Mouse (Mus musculus) left cerebral cortex, postnatal 10 days (tissue): ENCODE data around the gene Tha1. TPM values are rescaled to one million over a fixed set of nuclear protein-coding genes. Genes with fewer than 3 reads are reported as not detected.
A peak's percentile ranks its signal among the peaks of the same experiment; 100 is the strongest.

Source experiments
- DNase-seq, 2 experiments: peaks; one replicate each; pipeline ENCODE4 v3.0.0; 2021 to 2022; ENCODE audit warnings: low spot score in 2 of 2, mixed read lengths in 1 of 2; ENCODE audit errors: extremely low spot score in 1 of 2
- intact Hi-C: fragments of 180-260 bp; cut with DNase I; formaldehyde crosslinking; loops from one replicate; pipeline ENCODE4 v1.15.1; 2025
- total RNA-seq, 2 experiments: library from RNA; stranded (reverse); gene quantifications; 2 replicates each; pipeline ENCODE4 v1.2.3; 2021

The Tha1 gene
- 1 to 10 TPM; 3.1 to 4.0 TPM for total RNA-seq

GRCm38 (mm10) chr11:117872861-117873608 lies at the start of gene Tha1:
Gene Tha1 (minus strand): TSS chr11:117873481.
- DNase-seq = peak; percentile 66 to 89
- intact Hi-C loops = loop anchor here (5.0 kb wide), 1 partner anchor 94 kb away; no protein-coding TSS in a partner anchor

GRCm38 (mm10) chr11:117919211-117919610 lies 45.9 kb upstream of the Tha1 start:
- no peak for DNase-seq
- intact Hi-C loops = no loop called here

- intact Hi-C loops = no loop called here
- DNase-seq = no peak
Observed at GRCm38 (mm10) chr11:117918541-117918940, 45.3 kb upstream of the Tha1 start.

GRCm38 (mm10) chr11:117915837-117916236 lies 42.6 kb upstream of the Tha1 start:
- no peak for DNase-seq
- intact Hi-C loops = no loop called here

GRCm38 (mm10) chr11:117915341-117915740 lies 42.1 kb upstream of the Tha1 start:
- DNase-seq = no peak
- intact Hi-C loops = no loop called here

GRCm38 (mm10) chr11:117914531-117914930 lies 41.2 kb upstream of the Tha1 start:
- intact Hi-C loops = loop anchor here (5.0 kb wide), 1 partner anchor 53 kb away; no protein-coding TSS in a partner anchor
- DNase-seq = no peak

GRCm38 (mm10) chr11:117912684-117913352 lies 39.5 kb upstream of the Tha1 start:
- peak; percentile 44 to 87 for DNase-seq
- intact Hi-C loops = loop anchor here (5.0 kb wide), 1 partner anchor 54 kb away; no protein-coding TSS in a partner anchor

GRCm38 (mm10) chr11:117909337-117909736 lies 36.1 kb upstream of the Tha1 start:
- intact Hi-C loops = no loop called here
- DNase-seq = no peak

- no peak for DNase-seq
- intact Hi-C loops = no loop called here
Observed at GRCm38 (mm10) chr11:117904442-117904841, 31.2 kb upstream of the Tha1 start.

GRCm38 (mm10) chr11:117902282-117902681 lies 29.0 kb upstream of the Tha1 start:
- intact Hi-C loops = no loop called here
- no peak for DNase-seq

- no peak for DNase-seq
- intact Hi-C loops = no loop called here
Observed at GRCm38 (mm10) chr11:117896533-117896932, 23.3 kb upstream of the Tha1 start.

GRCm38 (mm10) chr11:117894676-117895075 lies 21.4 kb upstream of the Tha1 start:
- intact Hi-C loops = no loop called here
- DNase-seq = no peak

- intact Hi-C loops = no loop called here
Observed at GRCm38 (mm10) chr11:117892199-117892598, 18.9 kb upstream of the Tha1 start.

GRCm38 (mm10) chr11:117891581-117892175 lies 18.4 kb upstream of the Tha1 start:
- DNase-seq = no peak
- intact Hi-C loops = no loop called here

More at GRCm38 (mm10) chr11:117892199-117892598, 18.9 kb upstream of the Tha1 start:
- DNase-seq = no peak

- intact Hi-C loops = no loop called here
- peak in 1 of 2 experiments; percentile 57 for DNase-seq
Observed at GRCm38 (mm10) chr11:117890519-117891282, 17.4 kb upstream of the Tha1 start.

GRCm38 (mm10) chr11:117889887-117890340 lies 16.6 kb upstream of the Tha1 start:
- no peak for DNase-seq
- intact Hi-C loops = no loop called here

GRCm38 (mm10) chr11:117888853-117889822 lies 15.9 kb upstream of the Tha1 start:
- intact Hi-C loops = no loop called here

More at GRCm38 (mm10) chr11:117888853-117889822, 15.9 kb upstream of the Tha1 start:
- DNase-seq = peak in 1 of 2 experiments; percentile 64
